Mouse (Mus musculus) naive thymus-derived CD4-positive, alpha-beta T cell, adult 2 months (primary cell): ENCODE measurements around the gene Nolc1.
A peak's percentile ranks its signal among the peaks of the same experiment; 100 is the strongest.
"Not testable (repeated sequence)": the region's sequence is repeated elsewhere in the genome, so short reads cannot be mapped to it uniquely, and the experiment has no call there.

Experiments
- DNase-seq: peaks from one replicate; pipeline ENCODE4 v3.0.0-alpha.2; 2011; ENCODE audit warnings: low read depth

The Nolc1 gene

GRCm38 (mm10) chr19:46091641-46092040, 16.0 kb downstream of the Nolc1 start:
- no peak for DNase-seq

- DNase-seq, result no peak
Measured at GRCm38 (mm10) chr19:46094144-46094543, 18.5 kb downstream of the Nolc1 start.

- no peak for DNase-seq
Measured at GRCm38 (mm10) chr19:46095291-46095690, 19.6 kb downstream of the Nolc1 start.

GRCm38 (mm10) chr19:46096396-46096795, 20.7 kb downstream of the Nolc1 start:
- no peak for DNase-seq

GRCm38 (mm10) chr19:46099561-46099960, 23.9 kb downstream of the Nolc1 start:
- DNase-seq, result no peak

- no peak for DNase-seq
Measured at GRCm38 (mm10) chr19:46103437-46104186, 27.9 kb downstream of the Nolc1 start.

- no peak for DNase-seq
Measured at GRCm38 (mm10) chr19:46104187-46104557, 28.5 kb downstream of the Nolc1 start.

GRCm38 (mm10) chr19:46110214-46110613, 34.6 kb downstream of the Nolc1 start:
- DNase-seq, result no peak

GRCm38 (mm10) chr19:46110781-46111180, 35.1 kb downstream of the Nolc1 start:
- no peak for DNase-seq

GRCm38 (mm10) chr19:46114617-46115016, 39.0 kb downstream of the Nolc1 start:
- no peak for DNase-seq

- no peak for DNase-seq
Measured at GRCm38 (mm10) chr19:46119458-46119857, 43.8 kb downstream of the Nolc1 start.

- DNase-seq, result no peak
Measured at GRCm38 (mm10) chr19:46120872-46121271, 45.2 kb downstream of the Nolc1 start.

- no peak for DNase-seq
Measured at GRCm38 (mm10) chr19:46123876-46124275, 48.2 kb downstream of the Nolc1 start.

- no peak for DNase-seq
Measured at GRCm38 (mm10) chr19:46124651-46125050, 49.0 kb downstream of the Nolc1 start.

GRCm38 (mm10) chr19:46126301-46126700, 50.6 kb downstream of the Nolc1 start:
- no peak for DNase-seq

- not testable (repeated sequence) for DNase-seq
Measured at GRCm38 (mm10) chr19:46129737-46130136, 54.1 kb downstream of the Nolc1 start.

GRCm38 (mm10) chr19:46131283-46131682, 55.6 kb downstream of the Nolc1 start:
- no peak for DNase-seq

GRCm38 (mm10) chr19:46131694-46132525, 56.2 kb downstream of the Nolc1 start, which contains the start of gene Elovl3:
Gene Elovl3, plus strand, starts transcription at chr19:46131897.
- peak; percentile 25 for DNase-seq

- DNase-seq, result peak; percentile 33
Measured at GRCm38 (mm10) chr19:46132577-46132976, 56.9 kb downstream of the Nolc1 start.
